8 mouse cellular contexts compared by ENCODE assay signal in the genomic region with DNA sequence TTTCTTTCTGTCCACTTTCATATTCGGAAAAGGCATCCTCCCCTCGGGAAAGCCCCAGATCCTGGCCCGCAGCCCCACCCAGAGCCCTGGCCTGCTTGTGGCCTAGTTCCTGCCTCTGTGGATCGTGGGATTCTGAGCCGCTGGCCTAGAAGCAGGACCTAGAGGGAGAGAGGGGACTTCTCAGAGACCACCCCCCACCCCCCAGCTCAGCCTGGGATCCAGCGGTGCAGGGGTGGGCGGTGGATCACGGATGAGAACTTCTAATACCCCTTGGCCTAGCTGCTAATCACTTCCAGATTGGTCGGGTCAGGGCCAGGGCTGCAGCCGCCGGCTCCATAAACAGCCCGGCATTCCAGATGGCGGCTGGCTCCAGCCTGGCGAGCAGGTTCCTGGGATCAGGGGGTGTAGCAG. TPM values are rescaled to one million over a fixed set of nuclear protein-coding genes. Genes with fewer than 3 reads are reported as not detected.
DNase-seq lines count a peak whose midpoint lies in the region; ATAC-seq and TF ChIP-seq lines count a peak whose summit lies in the region.

No protein-coding gene starts in this region.

- 52% methylated on average over 14 of the region's 14 CpGs for WGBS in midbrain, postnatal 0 days
- 50% methylated on average over 14 of the region's 14 CpGs for WGBS in midbrain, embryonic 13.5 days
- 48% methylated on average over 14 of the region's 14 CpGs for WGBS in forebrain, postnatal 0 days

- ATAC-seq in midbrain, postnatal 0 days (ENCODE audit: low FRiP score) = no peak
- no peak for ATAC-seq in midbrain, embryonic 13.5 days
- no peak for ATAC-seq in forebrain, postnatal 0 days

- H3K9ac ChIP-seq in midbrain, postnatal 0 days (replicated peaks; ENCODE audit: low read length, poor library complexity, severe bottlenecking) = no peak overlapping the region
- no peak overlapping the region for H3K9ac ChIP-seq in midbrain, embryonic 13.5 days (replicated peaks)
- H3K9ac ChIP-seq in forebrain, postnatal 0 days = no peak overlapping the region

- no peak overlapping the region for H3K27ac ChIP-seq in midbrain, postnatal 0 days (ENCODE audit: low read depth, low read length)
- H3K27ac ChIP-seq in midbrain, embryonic 13.5 days = no peak overlapping the region
- peak overlapping the region; percentile 95 for H3K27ac ChIP-seq in embryonic fibroblast, embryonic 13.5 days (ENCODE audit: insufficient read depth, low read length)
- no peak overlapping the region; the same call in 1 of the 2 replicates for H3K27ac ChIP-seq in forebrain, postnatal 0 days (ENCODE audit: low read depth, low read length)

- H3K36me3 ChIP-seq in midbrain, postnatal 0 days (ENCODE audit: insufficient read depth, low read length) = no peaks in the 10 kb centered on the region
- no peaks in the 10 kb centered on the region for H3K36me3 ChIP-seq in midbrain, embryonic 13.5 days
- H3K36me3 ChIP-seq in forebrain, postnatal 0 days (ENCODE audit: insufficient read depth) = no peaks in the 10 kb centered on the region

- H3K4me2 ChIP-seq in midbrain, postnatal 0 days (ENCODE audit: low read depth, low read length, poor library complexity, severe bottlenecking) = no peak overlapping the region
- no peak overlapping the region for H3K4me2 ChIP-seq in midbrain, embryonic 13.5 days (replicated peaks)
- H3K4me2 ChIP-seq in forebrain, postnatal 0 days (ENCODE audit: low read depth) = no peak overlapping the region

- peak; percentile 61 for DNase-seq in midbrain, postnatal 0 days (ENCODE audit: low spot score)
- peak; percentile 68 for DNase-seq in heart, postnatal 4 days
- peak; percentile 47 to 63 for DNase-seq in lung, postnatal 4 days
- no peak for DNase-seq in frontal cortex, postnatal 10 days (ENCODE audit: low spot score in 2 of 2)
- DNase-seq in thymus, postnatal 10 days (ENCODE audit: low spot score in 2 of 2) = no peak
- no peak for DNase-seq in forebrain, postnatal 0 days

- no peak for TF ChIP-seq CTCF in midbrain, postnatal 0 days (IDR thresholded peaks at IDR 0.05)
- no peak for TF ChIP-seq CTCF in embryonic fibroblast, embryonic 13.5 days (IDR thresholded peaks at IDR 0.05; ENCODE audit: borderline replicate concordance, insufficient read depth, low read length)
- no peak for TF ChIP-seq CTCF in forebrain, postnatal 0 days (IDR thresholded peaks at IDR 0.05; ENCODE audit: low read depth)

- no peaks in the 10 kb centered on the region for H3K27me3 ChIP-seq in midbrain, postnatal 0 days (ENCODE audit: insufficient read depth, low read length)
- H3K27me3 ChIP-seq in midbrain, embryonic 13.5 days = peaks cover 18% of the 10 kb centered on the region
- no peaks in the 10 kb centered on the region for H3K27me3 ChIP-seq in forebrain, postnatal 0 days (ENCODE audit: insufficient read depth, low read length)

- H3K9me3 ChIP-seq in midbrain, postnatal 0 days (ENCODE audit: low read length) = no peaks in the 10 kb centered on the region
- H3K9me3 ChIP-seq in midbrain, embryonic 13.5 days = no peaks in the 10 kb centered on the region
- H3K9me3 ChIP-seq in forebrain, postnatal 0 days (ENCODE audit: low read length) = no peaks in the 10 kb centered on the region

- no peak overlapping the region for H3K4me3 ChIP-seq in midbrain, postnatal 0 days (ENCODE audit: low read depth, low read length)
- H3K4me3 ChIP-seq in midbrain, embryonic 13.5 days (replicated peaks) = no peak overlapping the region
- no peak overlapping the region for H3K4me3 ChIP-seq in embryonic fibroblast, embryonic 13.5 days (ENCODE audit: insufficient read depth, low read length)
- H3K4me3 ChIP-seq in forebrain, postnatal 0 days (ENCODE audit: low read depth, low read length) = no peak overlapping the region

- no peaks in the 10 kb centered on the region for H3K4me1 ChIP-seq in midbrain, postnatal 0 days (ENCODE audit: insufficient read depth, low read length)
- H3K4me1 ChIP-seq in midbrain, embryonic 13.5 days (replicated peaks) = peaks cover 12% of the 10 kb centered on the region
- peaks cover 19% of the 10 kb centered on the region for H3K4me1 ChIP-seq in embryonic fibroblast, embryonic 13.5 days (ENCODE audit: control insufficient read depth, insufficient read depth, low read length)
- H3K4me1 ChIP-seq in forebrain, postnatal 0 days (ENCODE audit: insufficient read depth) = no peaks in the 10 kb centered on the region

- TF ChIP-seq POLR2A in embryonic fibroblast, embryonic 13.5 days (IDR thresholded peaks at IDR 0.05; ENCODE audit: low read depth, low read length) = no peak

RNA-seq across cellular contexts. Expression of a gene that starts 36.1 kb away (rescaled TPM):
- total RNA-seq in midbrain, postnatal 0 days (2014; rRNA removed) = 191 and 233 TPM in 2 replicates
- polyA plus RNA-seq in midbrain, postnatal 0 days (2015; fragmentation: Nextera tagmentation; extraction: Ambion mirVana) = 402 and 414 TPM in 2 replicates
- polyA plus RNA-seq in midbrain, embryonic 13.5 days (2015; fragmentation: Nextera tagmentation; extraction: Ambion mirVana) = 298 and 301 TPM in 2 replicates
- 227 and 265 TPM in 2 replicates for polyA plus RNA-seq in embryonic fibroblast, embryonic 13.5 days (2011; ENCODE audit: insufficient read length, low read depth, missing spikeins)
- total RNA-seq in heart, postnatal 4 days (2021) = 100 to 1,000 TPM; 131 to 137 TPM
- total RNA-seq in forebrain, postnatal 0 days (2014; rRNA removed) = 161 TPM in 2 replicates
- 328 and 369 TPM in 2 replicates for polyA plus RNA-seq in forebrain, postnatal 0 days (2015; fragmentation: Nextera tagmentation; extraction: Ambion mirVana)

RNA-seq across cellular contexts. Expression of a gene that starts 57.8 kb away (rescaled TPM):
- total RNA-seq in midbrain, postnatal 0 days (2014; rRNA removed) = 0.28 and 0.71 TPM in 2 replicates
- polyA plus RNA-seq in midbrain, postnatal 0 days (2015; fragmentation: Nextera tagmentation; extraction: Ambion mirVana) = 3.8 and 5.1 TPM in 2 replicates
- 5.4 and 5.8 TPM in 2 replicates for polyA plus RNA-seq in midbrain, embryonic 13.5 days (2015; fragmentation: Nextera tagmentation; extraction: Ambion mirVana)
- polyA plus RNA-seq in embryonic fibroblast, embryonic 13.5 days (2011; ENCODE audit: insufficient read length, low read depth, missing spikeins) = 73.0 and 82.3 TPM in 2 replicates
- 1 to 10 TPM; 4.3 to 5.0 TPM for total RNA-seq in heart, postnatal 4 days (2021)
- total RNA-seq in forebrain, postnatal 0 days (2014; rRNA removed) = 1.3 and 1.4 TPM in 2 replicates
- 3.3 and 4.4 TPM in 2 replicates for polyA plus RNA-seq in forebrain, postnatal 0 days (2015; fragmentation: Nextera tagmentation; extraction: Ambion mirVana)

Comparison
In these comparisons a context has a peak if more than half of its experiments do, and no peak if none do; other contexts are left out.
1. DNase-seq: peak in midbrain, postnatal 0 days (single experiment), heart, postnatal 4 days (single experiment) and lung, postnatal 4 days (2 of 2); none in frontal cortex, postnatal 10 days (0 of 2), thymus, postnatal 10 days (0 of 2) and forebrain, postnatal 0 days (single experiment).
2. RNA of a gene that starts 57.8 kb away (polyA plus RNA-seq): 73.0 to 82.3 TPM in embryonic fibroblast, embryonic 13.5 days; 5.4 to 5.8 TPM in midbrain, embryonic 13.5 days, 3.3 to 4.4 TPM in forebrain, postnatal 0 days and 3.8 to 5.1 TPM in midbrain, postnatal 0 days; every median in the first group is over 10 times any median in the second.